Mouse (Mus musculus): ENCODE measurements around the gene Tac4. TPM values are rescaled to one million over a fixed set of nuclear protein-coding genes. Genes with fewer than 3 reads are reported as not detected.

Gene Tac4
- total RNA-seq, 1 experiment from 2014 or later: not detected

DNA sequence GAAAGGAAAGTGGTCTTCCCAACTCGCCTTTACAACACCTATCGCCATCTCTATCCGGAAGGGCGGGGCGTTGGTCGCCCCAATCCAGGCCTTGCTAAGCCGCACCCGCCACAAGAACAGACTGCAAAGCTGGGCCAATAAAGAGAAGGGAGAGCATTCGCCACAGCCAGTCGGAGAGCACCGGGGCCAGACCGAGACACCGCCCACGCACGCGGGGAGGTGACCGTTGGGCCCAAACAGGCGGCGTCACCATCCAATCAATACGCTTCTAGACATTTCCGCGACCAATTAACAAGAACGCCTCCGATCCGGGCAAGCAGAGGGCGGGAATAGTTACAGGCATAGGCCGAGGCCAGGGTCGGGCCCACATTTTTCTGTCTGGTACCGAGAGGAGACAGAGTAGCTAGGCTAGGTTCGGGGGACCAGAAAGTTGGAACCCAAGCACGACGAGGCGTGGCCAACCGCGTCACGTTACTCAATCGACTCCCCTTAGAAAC is 48.2 kb downstream of the Tac4 start:
- ATAC-seq (replicated peaks; ENCODE audit: insufficient number of reproducible peaks, low FRiP score, low TSS enrichment, poor library complexity, severe bottlenecking): peak; percentile 94

DNA sequence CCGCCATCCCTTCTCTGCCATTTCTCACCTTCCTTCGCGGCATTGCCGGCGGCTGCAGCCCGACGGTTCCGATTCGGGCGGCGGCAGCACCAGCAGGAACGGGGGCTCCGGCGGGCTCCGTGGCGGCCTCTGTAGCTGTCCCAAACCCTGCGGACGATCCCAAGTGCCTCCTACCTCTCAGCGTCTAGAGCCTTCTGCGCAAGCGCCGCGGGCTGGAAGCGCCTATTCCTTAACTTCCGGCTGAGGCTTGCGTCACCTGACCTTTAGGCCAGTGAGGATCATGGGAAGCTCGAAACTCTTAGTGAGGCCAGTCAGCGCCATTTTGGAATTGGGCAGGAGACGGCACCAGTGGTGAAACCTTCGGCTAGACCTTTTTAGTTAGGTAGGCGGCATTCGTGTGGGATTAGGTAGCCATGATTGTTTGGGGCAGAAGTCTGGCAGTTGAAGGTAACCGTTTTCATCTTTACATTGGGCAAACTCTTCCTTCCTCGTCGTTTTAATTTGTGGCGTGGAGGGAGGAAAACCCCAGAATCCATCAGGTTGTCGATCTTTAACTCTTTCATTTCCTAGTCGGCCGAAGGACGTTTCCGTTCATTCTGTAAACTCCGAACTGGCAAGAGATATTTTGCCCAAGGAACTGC is 48.8 kb downstream of the Tac4 start, which contains the start of gene Kat7:
TSS of gene Kat7 (minus strand) at position 240 of the 641 bp plus-strand sequence.
- peak; percentile 89 for ATAC-seq (replicated peaks; ENCODE audit: insufficient number of reproducible peaks, low FRiP score, low TSS enrichment, poor library complexity, severe bottlenecking)

DNA sequence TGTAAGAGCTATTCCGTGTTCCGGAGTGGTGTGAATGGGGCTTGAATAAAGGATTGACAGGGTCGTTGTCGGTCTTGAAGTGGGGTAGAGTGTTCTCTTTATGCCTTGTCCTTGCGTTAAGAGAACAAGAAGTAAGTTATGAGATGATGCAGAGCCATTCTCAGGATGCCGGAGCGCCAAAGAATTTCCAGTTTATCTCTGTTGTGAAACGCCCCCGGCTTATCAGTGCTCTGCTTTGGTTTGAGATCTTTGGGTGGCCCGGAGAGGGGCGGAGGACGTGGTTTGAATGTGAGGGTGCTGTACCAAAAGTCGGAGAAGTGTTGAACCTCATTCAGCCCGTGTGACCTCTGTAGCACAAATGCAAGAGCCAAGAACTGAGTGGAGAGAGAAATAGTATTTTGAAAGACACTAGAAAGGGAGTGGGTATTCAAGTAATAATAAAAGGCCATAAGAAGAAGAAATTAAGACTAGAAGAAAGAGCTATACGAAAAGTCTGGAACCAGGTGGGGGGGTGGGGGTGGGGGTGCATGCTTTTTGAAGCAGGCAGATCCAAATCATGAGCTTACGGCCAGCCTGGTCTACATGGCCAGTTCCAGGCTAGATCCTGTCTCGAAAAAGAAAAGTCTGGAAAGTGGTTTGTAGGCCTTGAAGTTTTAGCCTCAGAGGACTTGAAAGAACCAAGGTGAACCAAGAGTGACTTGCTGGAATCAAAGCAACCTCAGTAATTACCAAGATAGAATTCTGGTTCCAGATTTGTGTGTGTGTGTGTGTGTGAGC is 49.5 kb downstream of the Tac4 start:
- ATAC-seq (replicated peaks; ENCODE audit: insufficient number of reproducible peaks, low FRiP score, low TSS enrichment, poor library complexity, severe bottlenecking): no peak

DNA sequence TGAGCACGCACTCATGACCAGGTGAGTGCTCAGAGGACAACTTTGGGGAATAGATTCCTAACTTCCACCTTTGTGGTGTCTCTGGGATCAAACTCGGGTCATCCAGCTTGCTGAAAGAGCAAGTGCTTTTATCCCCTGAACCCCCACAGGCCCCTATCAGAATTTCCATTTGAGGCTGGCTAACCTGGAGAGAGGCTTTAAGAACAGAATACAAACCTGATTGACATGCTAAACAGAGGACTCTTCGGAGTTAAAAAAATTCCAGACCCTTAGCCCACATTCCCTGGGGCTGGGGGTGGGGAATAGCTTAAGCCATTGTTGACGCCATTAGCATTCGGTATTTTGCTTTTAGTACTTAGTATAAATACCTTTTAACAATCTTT is 50.1 kb downstream of the Tac4 start:
- ATAC-seq (replicated peaks; ENCODE audit: insufficient number of reproducible peaks, low FRiP score, low TSS enrichment, poor library complexity, severe bottlenecking): no peak

DNA sequence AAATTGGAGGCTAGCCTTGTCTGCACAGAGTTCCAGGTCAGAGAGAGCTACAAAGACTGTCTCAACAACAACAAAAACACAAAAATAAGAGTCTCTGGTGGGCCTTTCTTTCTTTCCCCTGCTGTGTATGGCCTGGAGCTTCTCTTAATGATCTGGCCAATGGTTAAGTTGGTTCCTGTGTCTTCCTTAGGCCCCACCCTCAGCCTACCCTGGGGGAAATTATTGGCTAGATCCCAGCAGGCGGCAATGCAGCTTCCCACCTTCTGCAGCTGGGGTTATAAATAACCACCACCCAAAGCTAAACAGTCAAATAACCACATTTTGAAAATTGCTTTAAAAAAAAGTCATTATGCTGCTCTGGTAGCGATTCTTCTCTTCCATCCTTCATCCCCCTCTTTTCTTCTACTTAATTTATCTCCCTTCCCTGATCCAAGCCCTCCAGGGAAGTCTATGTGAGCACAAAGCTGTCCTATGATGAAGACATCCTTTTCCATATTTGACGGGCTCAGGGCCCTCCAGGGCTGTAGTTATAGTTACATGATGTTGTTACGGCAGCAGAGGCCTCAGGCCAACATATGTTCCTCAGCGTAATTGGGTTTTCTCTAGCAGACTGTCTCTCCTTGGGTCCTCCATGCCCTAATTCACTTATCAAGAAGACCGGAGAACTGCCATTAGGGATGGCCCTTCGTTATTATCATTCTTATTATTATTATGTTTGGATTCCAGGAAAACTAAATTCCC is 54.1 kb downstream of the Tac4 start:
- ATAC-seq (replicated peaks; ENCODE audit: insufficient number of reproducible peaks, low FRiP score, low TSS enrichment, poor library complexity, severe bottlenecking): no peak

DNA sequence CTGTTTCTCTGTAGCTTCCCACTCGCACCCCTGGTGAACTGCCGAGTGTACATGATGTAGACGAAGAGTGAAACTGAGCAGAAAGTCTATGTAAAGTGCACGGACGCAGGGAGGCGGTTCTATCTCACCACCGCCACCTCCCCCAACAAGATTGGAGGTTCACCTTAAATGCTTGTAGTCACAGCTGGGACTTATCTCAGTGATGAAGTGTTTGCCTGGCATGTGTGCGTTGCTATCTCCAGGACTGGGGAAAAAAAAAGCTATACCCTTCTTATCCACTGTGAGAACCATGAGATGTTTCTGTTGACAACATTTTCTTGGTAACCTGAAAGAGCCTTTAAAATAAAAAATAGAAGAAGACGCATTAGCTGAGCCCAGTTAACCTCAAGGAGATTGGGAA is 56.8 kb downstream of the Tac4 start:
- no peak for ATAC-seq (replicated peaks; ENCODE audit: insufficient number of reproducible peaks, low FRiP score, low TSS enrichment, poor library complexity, severe bottlenecking)

Other genes with a start within 250 kb of the Tac4 start
- gene Pdk2, start 220.2 kb upstream of the Tac4 start, total RNA-seq (2017): 2.8 to 14.5 TPM (median 4.8 TPM) in 3 replicates
- gene Itga3, start 184.7 kb upstream of the Tac4 start, total RNA-seq (2017): 0.75 to 1.2 TPM (median 0.97 TPM) in 3 replicates
- not detected in 3 replicates for gene Dlx3, start 141.4 kb upstream of the Tac4 start, total RNA-seq (2017)
- gene Dlx4, start 115.3 kb upstream of the Tac4 start, total RNA-seq (2017): not detected in 3 replicates
- 72.7 to 88.8 TPM (median 87.7 TPM) in 3 replicates for gene Kat7, start 48.7 kb downstream of the Tac4 start, total RNA-seq (2017)
- gene Fam117a, start 75.5 kb downstream of the Tac4 start, total RNA-seq (2017): 18.7 to 46.1 TPM (median 31.6 TPM) in 3 replicates
- 42.2 to 79.4 TPM (median 58.1 TPM) in 3 replicates for gene Slc35b1, start 123.2 kb downstream of the Tac4 start, total RNA-seq (2017)
- 68.6 to 98.9 TPM (median 97.4 TPM) in 3 replicates for gene Spop, start 152.6 kb downstream of the Tac4 start, total RNA-seq (2017)

Data from monocyte, adult 5-6 weeks (primary cell).